Mouse (Mus musculus) liver, embryonic 16.5 days (tissue): ENCODE measurements at regions not wholly inside any gene's neighbourhood (a gene's known extent, or its start where the extent isn't known, plus 50 kb on each side); places are given as distances from the start of the nearest gene placed in this dataset.

ENCODE experiments used
- ATAC-seq: fragments of 200-750 bp; cut with Nextera tagmentation; 2 replicates; pipeline ENCODE4 v1.8.0; 2017; ENCODE audit warnings: low read depth, mild to moderate bottlenecking, moderate number of reproducible peaks, moderate library complexity
- H3K27ac ChIP-seq: fragments of 300-500 bp; sonication (generic); 2 replicates; pipeline ENCODE4 v1.5.1; 2014; ENCODE audit warnings: mild to moderate bottlenecking, low read length
- H3K27me3 ChIP-seq: fragments of 300-500 bp; sonication (generic); 2 replicates; pipeline ENCODE4 v1.6.1; 2014; ENCODE audit warnings: low read depth, low read length, mixed read lengths; ENCODE audit not compliant: control insufficient read depth, insufficient read depth
- H3K36me3 ChIP-seq: fragments of 300-500 bp; sonication (generic); 2 replicates; pipeline ENCODE4 v1.6.1; 2014; ENCODE audit warnings: mild to moderate bottlenecking; ENCODE audit not compliant: control insufficient read depth, insufficient read depth
- H3K4me1 ChIP-seq: fragments of 300-500 bp; sonication (generic); 2 replicates; pipeline ENCODE4 v1.6.1; 2014; ENCODE audit warnings: low read depth, low read length, mixed read lengths; ENCODE audit not compliant: control insufficient read depth
- H3K4me2 ChIP-seq: fragments of 300-500 bp; sonication (generic); 2 replicates; pipeline ENCODE4 v1.6.1; 2014; ENCODE audit warnings: low read depth, low read length, mixed read lengths
- H3K4me3 ChIP-seq: fragments of 300-500 bp; sonication (generic); 2 replicates; pipeline ENCODE4 v1.5.1; 2014; ENCODE audit warnings: low read depth, mild to moderate bottlenecking, low read length
- H3K9ac ChIP-seq: fragments of 300-500 bp; sonication (generic); 2 replicates; pipeline ENCODE4 v1.6.1; 2014; ENCODE audit warnings: low read depth, low read length
- H3K9me3 ChIP-seq: fragments of 300-500 bp; sonication (generic); replicated peaks from 2 replicates; pipeline ENCODE4 v1.6.1; 2016; ENCODE audit warnings: low read length; ENCODE audit not compliant: control insufficient read depth
- WGBS: fragments of 180-500 bp; shearing (Covaris S2); extraction: QIAGEN DNeasy Blood & Tissue Kit; methylation state at CpG from one replicate; pipeline ENCODE4 v1.1.7; 2014; ENCODE audit not compliant: insufficient replicate concordance; 5-methylcytosine and 5-hydroxymethylcytosine counted together

- no peak overlapping the region for H3K4me2 ChIP-seq
- no peak for ATAC-seq
- H3K27me3 ChIP-seq = no peaks in the 10 kb centered on the region
- H3K4me1 ChIP-seq = no peaks in the 10 kb centered on the region
- no peak overlapping the region for H3K9ac ChIP-seq
- 62% methylated on average over 1 of the region's 1 CpGs for WGBS
- no peaks in the 10 kb centered on the region for H3K36me3 ChIP-seq
- H3K4me3 ChIP-seq = no peak overlapping the region
- no peaks in the 10 kb centered on the region for H3K9me3 ChIP-seq
- H3K27ac ChIP-seq = no peak overlapping the region
Measured at GRCm38 (mm10) chr8:35140775-35141174, 624.8 kb upstream of the Gm19410 start.

DNA sequence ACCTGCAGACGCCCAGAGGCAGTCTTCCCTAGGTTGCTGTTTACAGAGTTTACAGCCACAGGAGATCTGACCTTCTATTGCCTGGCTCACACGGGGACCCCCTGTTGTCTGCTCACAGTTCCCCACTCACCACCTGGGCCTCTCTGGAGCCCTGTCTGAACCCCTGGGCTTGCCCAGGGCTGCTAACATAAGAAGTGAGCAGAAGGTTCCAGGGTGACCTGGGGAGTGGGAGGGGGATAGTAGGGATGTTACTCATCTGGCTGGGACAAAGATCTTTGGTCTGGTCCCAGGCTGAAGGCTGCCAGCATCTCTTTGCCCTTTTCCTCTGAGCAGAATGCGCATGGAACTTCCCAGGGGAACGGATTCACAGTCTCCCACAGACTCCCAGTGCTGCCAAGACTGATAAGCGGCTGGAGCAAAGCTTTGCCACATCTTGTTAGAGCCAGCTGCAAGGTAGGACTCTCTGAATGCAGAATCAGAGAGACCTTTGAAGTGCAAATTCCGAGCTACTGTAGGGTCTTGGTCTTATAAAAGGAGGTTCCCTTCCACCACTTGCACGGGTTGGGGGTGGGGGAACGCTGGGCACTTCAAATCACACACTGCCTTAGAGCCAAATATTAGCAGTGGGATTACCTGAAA is 622.5 kb upstream of the Gm19410 start:
- Histone ChIP-seq H3K27me3 (no peaks in the 10 kb centered on the region), H3K4me1 (no peaks in the 10 kb centered on the region), H3K4me2 (no peak overlapping the region), H3K9ac (no peak overlapping the region), H3K27ac (no peak overlapping the region), H3K4me3 (no peak overlapping the region), H3K9me3 (no peaks in the 10 kb centered on the region), H3K36me3 (no peaks in the 10 kb centered on the region)
- ATAC-seq = no peak
- WGBS = 31% methylated on average over 8 of the region's 8 CpGs

DNA sequence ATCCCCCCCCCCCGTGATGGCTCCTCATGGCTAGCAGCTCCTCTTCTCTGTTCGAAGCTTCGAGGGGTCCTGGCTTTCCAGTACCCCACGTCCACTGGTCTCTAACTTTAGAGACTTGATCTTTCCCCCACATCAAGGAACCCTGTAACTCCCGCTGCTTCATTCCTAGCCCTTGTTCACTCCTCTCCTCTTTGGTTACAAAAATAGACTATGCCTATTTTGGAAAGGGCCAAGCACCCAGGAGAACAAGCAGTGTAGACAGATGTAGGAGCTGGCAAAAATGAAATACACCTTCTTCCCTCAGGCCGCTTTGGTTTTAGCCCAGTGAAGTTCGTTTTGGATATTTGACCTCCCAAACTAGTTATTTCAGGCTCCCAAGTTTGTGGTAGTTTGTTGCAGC is 621.9 kb upstream of the Gm19410 start:
- Histone ChIP-seq H3K36me3 (no peaks in the 10 kb centered on the region), H3K9ac (no peak overlapping the region), H3K9me3 (no peaks in the 10 kb centered on the region), H3K4me3 (no peak overlapping the region), H3K4me2 (no peak overlapping the region), H3K27ac (no peak overlapping the region), H3K27me3 (no peaks in the 10 kb centered on the region), H3K4me1 (no peaks in the 10 kb centered on the region)
- 45% methylated on average over 7 of the region's 7 CpGs for WGBS
- no peak for ATAC-seq

GRCm38 (mm10) chr8:35144401-35144800 is 621.2 kb upstream of the Gm19410 start:
- Histone ChIP-seq H3K4me1 (no peaks in the 10 kb centered on the region), H3K36me3 (no peaks in the 10 kb centered on the region), H3K9ac (no peak overlapping the region), H3K4me2 (no peak overlapping the region), H3K9me3 (no peaks in the 10 kb centered on the region), H3K27me3 (no peaks in the 10 kb centered on the region), H3K4me3 (no peak overlapping the region), H3K27ac (no peak overlapping the region)
- no peak for ATAC-seq
- 44% methylated on average over 4 of the region's 4 CpGs for WGBS

GRCm38 (mm10) chr8:35147481-35147880 is 618.1 kb upstream of the Gm19410 start:
- no peak overlapping the region for H3K4me3 ChIP-seq
- WGBS = 72% methylated on average over 8 of the region's 8 CpGs
- no peak for ATAC-seq
- H3K9ac ChIP-seq = no peak overlapping the region
- H3K4me1 ChIP-seq = no peaks in the 10 kb centered on the region
- H3K27ac ChIP-seq = no peak overlapping the region
- no peaks in the 10 kb centered on the region for H3K9me3 ChIP-seq
- H3K36me3 ChIP-seq = no peaks in the 10 kb centered on the region
- H3K27me3 ChIP-seq = no peaks in the 10 kb centered on the region
- no peak overlapping the region for H3K4me2 ChIP-seq

DNA sequence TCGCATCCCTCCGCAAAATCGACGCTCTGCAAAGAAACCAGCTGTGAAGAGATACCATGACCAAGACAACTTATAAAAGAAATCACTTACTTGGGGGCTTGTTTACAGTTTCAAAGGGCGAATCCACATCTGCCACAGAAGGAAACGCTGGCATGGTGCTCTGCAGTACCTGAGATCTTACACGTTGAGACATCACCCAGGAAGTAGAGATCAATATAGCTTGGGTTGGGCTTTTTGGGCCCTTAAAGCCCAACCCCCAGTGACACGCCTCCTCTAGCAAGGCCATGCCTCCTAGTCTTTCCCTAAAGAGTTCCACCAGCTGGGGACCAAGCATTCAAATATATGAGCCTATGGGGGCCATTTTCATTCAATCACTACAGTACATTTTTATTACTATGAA is 617.6 kb upstream of the Gm19410 start:
- WGBS = 77% methylated on average over 8 of the region's 8 CpGs
- no peak overlapping the region for H3K4me3 ChIP-seq
- ATAC-seq = no peak
- H3K27me3 ChIP-seq = no peaks in the 10 kb centered on the region
- H3K4me1 ChIP-seq = no peaks in the 10 kb centered on the region
- no peak overlapping the region for H3K9ac ChIP-seq
- no peaks in the 10 kb centered on the region for H3K36me3 ChIP-seq
- H3K4me2 ChIP-seq = no peak overlapping the region
- no peaks in the 10 kb centered on the region for H3K9me3 ChIP-seq
- no peak overlapping the region for H3K27ac ChIP-seq

DNA sequence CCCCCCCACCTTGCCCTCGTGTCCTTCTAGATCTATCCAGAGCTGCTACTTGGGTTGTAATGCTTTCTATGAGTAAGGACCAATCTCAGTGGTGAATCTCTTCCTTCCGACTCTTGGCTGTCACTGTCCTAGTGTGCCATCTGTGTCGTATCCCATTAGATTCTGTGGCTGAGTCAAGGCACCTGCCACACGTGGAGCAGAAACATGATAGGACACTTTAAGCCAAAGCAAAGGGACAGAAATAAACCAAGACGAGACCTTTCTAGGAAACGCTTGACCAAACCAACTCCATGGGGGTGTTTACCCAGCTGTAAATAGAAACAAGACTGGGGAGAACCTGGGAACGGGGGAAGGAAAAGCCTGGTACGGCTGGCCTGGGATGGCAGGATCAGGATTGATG is 613.0 kb upstream of the Gm19410 start:
- WGBS = 66% methylated on average over 8 of the region's 8 CpGs
- Histone ChIP-seq H3K9ac (no peak overlapping the region), H3K27ac (no peak overlapping the region), H3K9me3 (no peaks in the 10 kb centered on the region), H3K4me3 (no peak overlapping the region), H3K36me3 (no peaks in the 10 kb centered on the region), H3K27me3 (no peaks in the 10 kb centered on the region), H3K4me1 (no peaks in the 10 kb centered on the region), H3K4me2 (no peak overlapping the region)
- ATAC-seq = no peak

DNA sequence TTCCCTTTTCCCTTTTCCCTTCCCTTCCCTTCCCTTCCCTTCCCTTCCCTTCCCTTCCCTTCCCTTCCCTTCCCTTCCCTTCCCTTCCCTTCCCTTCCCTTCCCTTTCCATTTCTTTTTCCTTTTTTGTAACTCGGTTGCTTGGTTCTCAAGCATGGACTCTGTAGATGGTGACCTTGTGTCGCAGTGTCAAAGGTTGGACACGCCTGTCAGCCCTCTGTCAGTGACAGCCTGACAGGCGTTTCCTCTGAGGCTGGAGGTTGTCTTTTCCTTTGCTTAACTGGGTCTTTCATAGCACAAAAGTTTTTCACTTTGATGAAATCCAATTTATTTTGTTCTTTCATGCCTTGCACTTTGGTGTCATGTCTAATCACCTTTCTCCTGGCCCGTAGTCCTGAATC is 609.3 kb upstream of the Gm19410 start:
- Histone ChIP-seq H3K4me3 (no peak overlapping the region), H3K9ac (no peak overlapping the region), H3K4me2 (no peak overlapping the region), H3K36me3 (no peaks in the 10 kb centered on the region), H3K4me1 (no peaks in the 10 kb centered on the region), H3K27ac (no peak overlapping the region), H3K27me3 (no peaks in the 10 kb centered on the region), H3K9me3 (no peaks in the 10 kb centered on the region)
- no peak for ATAC-seq
- 36% methylated on average over 5 of the region's 5 CpGs for WGBS

GRCm38 (mm10) chr8:35157711-35158110 is 607.9 kb upstream of the Gm19410 start:
- H3K4me2 ChIP-seq = no peak overlapping the region
- no peak overlapping the region for H3K4me3 ChIP-seq
- H3K4me1 ChIP-seq = no peaks in the 10 kb centered on the region
- no peaks in the 10 kb centered on the region for H3K36me3 ChIP-seq
- WGBS = 70% methylated on average over 6 of the region's 6 CpGs
- no peak for ATAC-seq
- H3K27me3 ChIP-seq = no peaks in the 10 kb centered on the region
- no peak overlapping the region for H3K27ac ChIP-seq
- H3K9ac ChIP-seq = no peak overlapping the region
- H3K9me3 ChIP-seq = no peaks in the 10 kb centered on the region
